In genomic region chr17:24960852-24961715, GRCm38 (mm10) we compare ENCODE assay signal across 8 mouse cellular contexts. TPM values are rescaled to one million over a fixed set of nuclear protein-coding genes. Genes with fewer than 3 reads are reported as not detected.
DNase-seq lines count a peak whose midpoint lies in the region; ATAC-seq lines count a peak whose summit lies in the region.

No protein-coding gene starts in this region.

- peaks cover 57% of the 10 kb centered on the region for H3K36me3 ChIP-seq in embryonic facial prominence, embryonic 13.5 days
- peaks cover 44% of the 10 kb centered on the region for H3K36me3 ChIP-seq in neural tube, embryonic 13.5 days

- no peaks in the 10 kb centered on the region for H3K27me3 ChIP-seq in embryonic facial prominence, embryonic 13.5 days
- no peaks in the 10 kb centered on the region for H3K27me3 ChIP-seq in neural tube, embryonic 13.5 days

- DNase-seq in retina, embryonic 14.5 days (ENCODE audit: low spot score) = peak; percentile 2
- DNase-seq in retina, postnatal 1 day = no peak
- peak; percentile 96 for DNase-seq in large intestine, adult 2 months (ENCODE audit: low read depth, low spot score)
- no peak for DNase-seq in ovary, postnatal 14 days (ENCODE audit: low spot score)
- DNase-seq in layer of hippocampus, postnatal 25 days (ENCODE audit: extremely low spot score in 1 of 2, low spot score in 1 of 2) = no peak
- no peak for DNase-seq in yolk sac, embryonic 10.5 days (ENCODE audit: low spot score)

- H3K4me3 ChIP-seq in embryonic facial prominence, embryonic 13.5 days = peak overlapping the region; percentile 89
- H3K4me3 ChIP-seq in neural tube, embryonic 13.5 days = peak overlapping the region; percentile 79

- ATAC-seq in embryonic facial prominence, embryonic 13.5 days (ENCODE audit: insufficient number of reproducible peaks, insufficient read depth, low FRiP score, low TSS enrichment, low read depth) = peak; percentile 33; the same call in 1 of the 2 replicates
- peak; percentile 63 for ATAC-seq in neural tube, embryonic 13.5 days (ENCODE audit: low read depth)

- peak overlapping the region; percentile 73 for H3K4me2 ChIP-seq in embryonic facial prominence, embryonic 13.5 days
- peak overlapping the region; percentile 73 for H3K4me2 ChIP-seq in neural tube, embryonic 13.5 days

- peak overlapping the region; percentile 17; the same call in 1 of the 2 replicates for H3K27ac ChIP-seq in embryonic facial prominence, embryonic 13.5 days
- H3K27ac ChIP-seq in neural tube, embryonic 13.5 days (replicated peaks) = 0 out of 2 replicates have a peak overlapping the region, but pooled peaks have one; percentile 34

- H3K4me1 ChIP-seq in embryonic facial prominence, embryonic 13.5 days = peaks cover 11% of the 10 kb centered on the region
- H3K4me1 ChIP-seq in neural tube, embryonic 13.5 days (replicated peaks) = peaks cover 17% of the 10 kb centered on the region

- peak overlapping the region; percentile 93 for H3K9ac ChIP-seq in embryonic facial prominence, embryonic 13.5 days
- H3K9ac ChIP-seq in neural tube, embryonic 13.5 days = peak overlapping the region; percentile 56

- no peaks in the 10 kb centered on the region for H3K9me3 ChIP-seq in embryonic facial prominence, embryonic 13.5 days
- no peaks in the 10 kb centered on the region for H3K9me3 ChIP-seq in neural tube, embryonic 13.5 days

- WGBS in embryonic facial prominence, embryonic 13.5 days = 15% methylated on average over 21 of the region's 21 CpGs
- 9% methylated on average over 21 of the region's 21 CpGs for WGBS in large intestine, adult 2 months
- WGBS in neural tube, embryonic 13.5 days = 17% methylated on average over 21 of the region's 21 CpGs

RNA-seq across cellular contexts. Expression of gene Jpt2, which starts 0.6 kb away (rescaled TPM):
- 217 and 236 TPM in 2 replicates for polyA plus RNA-seq in embryonic facial prominence, embryonic 13.5 days (2015; fragmentation: Nextera tagmentation; extraction: Ambion mirVana)
- polyA plus RNA-seq in large intestine, adult 2 months (2012; rRNA removed) = 35.4 and 42.4 TPM in 2 replicates
- 100 and 110 TPM in 2 replicates for polyA plus RNA-seq in neural tube, embryonic 13.5 days (2015; fragmentation: Nextera tagmentation; extraction: Ambion mirVana)
- 1 to 10 TPM; 5.5 to 5.6 TPM for total RNA-seq in layer of hippocampus, postnatal 25 days (2021)

RNA-seq across cellular contexts. Expression of gene Mapk8ip3, which starts 24.3 kb away (rescaled TPM):
- polyA plus RNA-seq in embryonic facial prominence, embryonic 13.5 days (2015; fragmentation: Nextera tagmentation; extraction: Ambion mirVana) = 41.6 and 43.0 TPM in 2 replicates
- 41.0 and 69.6 TPM in 2 replicates for polyA plus RNA-seq in large intestine, adult 2 months (2012; rRNA removed)
- polyA plus RNA-seq in neural tube, embryonic 13.5 days (2015; fragmentation: Nextera tagmentation; extraction: Ambion mirVana) = 82.2 and 85.8 TPM in 2 replicates
- total RNA-seq in layer of hippocampus, postnatal 25 days (2021) = 100 to 1,000 TPM; 367 to 401 TPM

RNA-seq across cellular contexts. Expression of gene Cramp1l, which starts 54.5 kb away (rescaled TPM):
- polyA plus RNA-seq in embryonic facial prominence, embryonic 13.5 days (2015; fragmentation: Nextera tagmentation; extraction: Ambion mirVana) = 8.5 and 9.7 TPM in 2 replicates
- polyA plus RNA-seq in large intestine, adult 2 months (2012; rRNA removed) = 8.0 and 15.1 TPM in 2 replicates
- polyA plus RNA-seq in neural tube, embryonic 13.5 days (2015; fragmentation: Nextera tagmentation; extraction: Ambion mirVana) = 7.0 and 7.3 TPM in 2 replicates
- total RNA-seq in layer of hippocampus, postnatal 25 days (2021) = 10 to 100 TPM; 23.6 to 27.5 TPM

RNA-seq across cellular contexts. Expression of gene Ift140, which starts 54.8 kb away (rescaled TPM):
- 22.0 and 26.2 TPM in 2 replicates for polyA plus RNA-seq in embryonic facial prominence, embryonic 13.5 days (2015; fragmentation: Nextera tagmentation; extraction: Ambion mirVana)
- 7.8 and 9.4 TPM in 2 replicates for polyA plus RNA-seq in large intestine, adult 2 months (2012; rRNA removed)
- polyA plus RNA-seq in neural tube, embryonic 13.5 days (2015; fragmentation: Nextera tagmentation; extraction: Ambion mirVana) = 17.8 and 19.2 TPM in 2 replicates
- 10 to 100 TPM; 20.8 to 24.1 TPM for total RNA-seq in layer of hippocampus, postnatal 25 days (2021)

Comparison
In these comparisons a context has a peak if more than half of its experiments do, and no peak if none do; other contexts are left out.
1. DNase-seq: peak in retina, embryonic 14.5 days (single experiment) and large intestine, adult 2 months (single experiment); none in retina, postnatal 1 day (single experiment), ovary, postnatal 14 days (single experiment), layer of hippocampus, postnatal 25 days (0 of 2) and yolk sac, embryonic 10.5 days (single experiment).